9 mouse cellular contexts compared by ENCODE assay signal in genomic region chr8:84413886-84414851, GRCm38 (mm10). TPM values are rescaled to one million over a fixed set of nuclear protein-coding genes. Genes with fewer than 3 reads are reported as not detected.
A peak's percentile ranks its signal among the peaks of the same experiment; 100 is the strongest.
DNase-seq lines count a peak whose midpoint lies in the region; ATAC-seq and TF ChIP-seq lines count a peak whose summit lies in the region.
"Had no signal": no experiment of that assay in that cellular context is flagged by ENCODE, and none has a peak within 500 bp of the region (broad histone marks: within the 10 kb centered on the region; RNA-seq: fewer than 3 reads in every experiment).

No protein-coding gene starts in this region.

- peak; percentile 48 to 78 for DNase-seq in adrenal gland, adult (ENCODE audit: inconsistent age in 2 of 2, low spot score in 1 of 2)
- DNase-seq in cerebellum, adult 2 months: peak; percentile 84
- peak; percentile 47 for DNase-seq in forelimb bud, embryonic 11.5 days (ENCODE audit: low read depth, low spot score)
- peak; percentile 74 for DNase-seq in hindbrain, embryonic 10.5 days (ENCODE audit: low spot score)
- DNase-seq in layer of hippocampus, postnatal 36 days: peak; percentile 66 to 76
- DNase-seq in lung, postnatal 14 days: peak; percentile 22
- peak; percentile 84 for DNase-seq in right cerebral cortex, postnatal 25 days

- H3K9me3 ChIP-seq in hindbrain, embryonic 10.5 days: 0 out of 2 replicates have a peak, but pooled peaks cover 6% of the 10 kb centered on the region

- peak overlapping the region; percentile 82 for H3K27ac ChIP-seq in cerebellum, adult 2 months (ENCODE audit: insufficient read depth, low read length)
- peak overlapping the region; percentile 90 for H3K27ac ChIP-seq in hindbrain, embryonic 10.5 days

- peaks cover 6% of the 10 kb centered on the region; the same call in 1 of the 2 replicates for H3K36me3 ChIP-seq in hindbrain, embryonic 10.5 days

- 3% methylated on average over 72 of the region's 72 CpGs for WGBS in cerebellum, adult 2 months
- WGBS in hindbrain, embryonic 10.5 days: 1% methylated on average over 70 of the region's 72 CpGs

- TF ChIP-seq CTCF in cerebellum, adult 2 months (IDR thresholded peaks at IDR 0.05; ENCODE audit: borderline replicate concordance, insufficient read depth, low read depth, low read length): no peak

- peaks cover 10% of the 10 kb centered on the region; the same call in 1 of the 2 replicates for H3K4me1 ChIP-seq in cerebellum, adult 2 months (ENCODE audit: control insufficient read depth, insufficient read depth, low read length)
- peaks cover 33% of the 10 kb centered on the region for H3K4me1 ChIP-seq in hindbrain, embryonic 10.5 days (replicated peaks)

- ATAC-seq in CD4-positive, CD25-positive, alpha-beta regulatory T cell, adult 4 months: no peak

- peak; percentile 29; the same call in 1 of the 2 replicates for TF ChIP-seq POLR2A in cerebellum, adult 2 months (IDR thresholded peaks at IDR 0.05; ENCODE audit: borderline replicate concordance, insufficient read depth, low read length)

- H3K4me3 ChIP-seq in cerebellum, adult 2 months (replicated peaks; ENCODE audit: insufficient read depth, low read depth, low read length): peak overlapping the region; percentile 64
- H3K4me3 ChIP-seq in hindbrain, embryonic 10.5 days: peak overlapping the region; percentile 65
- H3K4me3 ChIP-seq: erythroblast, embryonic 14.5 days had no signal

- H3K27me3 ChIP-seq in cerebellum, adult 2 months (ENCODE audit: control insufficient read depth, insufficient read depth, low read length): no peaks in the 10 kb centered on the region
- peaks cover 58% of the 10 kb centered on the region for H3K27me3 ChIP-seq in hindbrain, embryonic 10.5 days (ENCODE audit: insufficient read depth, poor library complexity, severe bottlenecking)

RNA-seq across cellular contexts. Expression of gene Cacna1a, which starts 25.9 kb away (rescaled TPM):
- polyA plus RNA-seq in cerebellum, adult 2 months (2012; rRNA removed): 220 and 260 TPM in 2 replicates
- polyA plus RNA-seq in hindbrain, embryonic 10.5 days (2016; fragmentation: Nextera tagmentation; extraction: Ambion mirVana): 7.3 TPM in 2 replicates
- 100 to 1,000 TPM; 191 to 224 TPM for total RNA-seq in layer of hippocampus, postnatal 36 days (2021)
- polyA plus RNA-seq in CD4-positive, CD25-positive, alpha-beta regulatory T cell, adult 4 months (2017; shearing (Covaris generic)): 10 to 100 TPM in 1 of 2 experiments, 1 to 10 TPM in 1; 8.0 to 11.2 TPM

Comparison
In these comparisons a context has a peak if more than half of its experiments do, and no peak if none do; other contexts are left out.
1. DNase-seq: peak in every context shown above with its lines; median percentile 84 in cerebellum, adult 2 months; 84 in right cerebral cortex, postnatal 25 days; 74 in hindbrain, embryonic 10.5 days; 71 in layer of hippocampus, postnatal 36 days; 63 in adrenal gland, adult; 47 in forelimb bud, embryonic 11.5 days; 22 in lung, postnatal 14 days.
2. RNA of gene Cacna1a, which starts 25.9 kb away (polyA plus RNA-seq): 220 to 260 TPM in cerebellum, adult 2 months; 8.0 to 11.2 TPM in CD4-positive, CD25-positive, alpha-beta regulatory T cell, adult 4 months and 7.3 TPM in hindbrain, embryonic 10.5 days; every median in the first group is over 10 times any median in the second.